In the genomic region with DNA sequence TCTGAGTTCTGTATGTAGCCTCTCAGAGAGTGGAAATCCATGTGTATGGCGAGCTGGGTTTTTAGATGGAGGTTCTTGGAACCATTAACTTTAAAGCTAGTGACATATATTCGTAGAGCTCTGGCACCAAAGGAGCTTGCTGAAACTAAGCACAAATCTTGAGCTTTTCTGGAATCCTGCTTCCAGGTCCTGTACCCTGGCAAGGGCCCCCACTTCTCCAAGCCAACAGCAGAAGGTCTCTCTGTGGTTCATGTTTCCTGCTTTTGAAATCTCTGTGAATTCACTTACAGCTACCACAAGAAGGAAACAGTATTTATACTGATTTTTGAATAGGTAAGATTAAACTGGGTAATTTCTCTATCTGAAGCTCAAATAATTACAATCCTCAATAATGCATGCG, we compare ENCODE assay signal across 13 mouse cellular contexts.
DNase-seq lines count a peak whose midpoint lies in the region.
"Had no signal": no experiment of that assay in that cellular context is flagged by ENCODE, and none has a peak within 500 bp of the region (broad histone marks: within the 10 kb centered on the region; RNA-seq: fewer than 3 reads in every experiment).

No protein-coding gene starts in this region.

- DNase-seq in cerebellum, adult 11-12 months = peak; percentile 66
- peak; percentile 38 for DNase-seq in cerebellum, adult 8-10 months
- peak; percentile 70 to 82 for DNase-seq in cerebellum, postnatal 14 days
- no peak for DNase-seq in embryo, embryonic 10 days (ENCODE audit: low spot score)
- no peak for DNase-seq in right cerebral cortex, postnatal 10 days (ENCODE audit: low spot score in 2 of 2)
- no peak for DNase-seq in right cerebral cortex, postnatal 14 days
- DNase-seq: adrenal gland, adult 2 months; adrenal gland, postnatal 25 days; gastrocnemius, postnatal 36 days; heart, adult 11 months; heart, postnatal 10 days; heart, postnatal 4 days; kidney, adult 11 months had no signal

Comparison
In these comparisons a context has a peak if more than half of its experiments do, and no peak if none do; other contexts are left out.
1. DNase-seq: peak in cerebellum, adult 11-12 months (single experiment), cerebellum, adult 8-10 months (single experiment) and cerebellum, postnatal 14 days (2 of 2); none in embryo, embryonic 10 days (single experiment), right cerebral cortex, postnatal 10 days (0 of 2) and right cerebral cortex, postnatal 14 days (single experiment).